Mouse (Mus musculus) olfactory bulb, adult 2 months (tissue): ENCODE results near the gene Ubr4.

Experiments used
- CTCF ChIP-seq: fragments of 200-500 bp; IDR thresholded peaks from 2 replicates; pipeline ENCODE4 v1.5.1; 2012; ENCODE audit warnings: low read depth, mild to moderate bottlenecking, low read length, moderate library complexity; ENCODE audit not compliant: insufficient read depth
- POLR2A ChIP-seq: fragments of 200-500 bp; IDR thresholded peaks from 2 replicates; pipeline ENCODE4 v1.6.1; 2012; ENCODE audit warnings: mild to moderate bottlenecking, low read depth, low read length, moderate library complexity; ENCODE audit not compliant: insufficient read depth

DNA sequence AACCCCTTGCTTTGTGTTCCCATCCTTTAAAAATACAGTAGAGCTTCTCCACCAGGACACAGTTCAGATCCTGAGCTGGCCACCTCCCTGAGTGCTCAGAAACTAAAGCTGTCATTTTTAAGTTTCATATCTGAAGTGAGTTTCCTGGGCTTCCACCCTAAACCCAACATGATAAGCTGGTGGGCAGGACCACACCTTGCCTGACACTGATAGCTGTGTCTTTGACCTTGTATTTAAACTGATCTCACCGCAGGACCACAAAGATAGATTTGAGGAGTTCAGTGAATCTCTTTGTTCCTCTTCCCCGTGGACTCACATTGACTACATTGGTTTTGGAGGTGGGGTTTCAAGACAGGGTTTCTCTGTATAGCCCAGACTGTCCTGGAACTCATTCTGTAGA is 160.6 kb downstream of the Ubr4 start:
- no peak for TF ChIP-seq CTCF
- TF ChIP-seq POLR2A, result no peak
